Mouse (Mus musculus): ENCODE data around the gene Arhgap17.

DNA sequence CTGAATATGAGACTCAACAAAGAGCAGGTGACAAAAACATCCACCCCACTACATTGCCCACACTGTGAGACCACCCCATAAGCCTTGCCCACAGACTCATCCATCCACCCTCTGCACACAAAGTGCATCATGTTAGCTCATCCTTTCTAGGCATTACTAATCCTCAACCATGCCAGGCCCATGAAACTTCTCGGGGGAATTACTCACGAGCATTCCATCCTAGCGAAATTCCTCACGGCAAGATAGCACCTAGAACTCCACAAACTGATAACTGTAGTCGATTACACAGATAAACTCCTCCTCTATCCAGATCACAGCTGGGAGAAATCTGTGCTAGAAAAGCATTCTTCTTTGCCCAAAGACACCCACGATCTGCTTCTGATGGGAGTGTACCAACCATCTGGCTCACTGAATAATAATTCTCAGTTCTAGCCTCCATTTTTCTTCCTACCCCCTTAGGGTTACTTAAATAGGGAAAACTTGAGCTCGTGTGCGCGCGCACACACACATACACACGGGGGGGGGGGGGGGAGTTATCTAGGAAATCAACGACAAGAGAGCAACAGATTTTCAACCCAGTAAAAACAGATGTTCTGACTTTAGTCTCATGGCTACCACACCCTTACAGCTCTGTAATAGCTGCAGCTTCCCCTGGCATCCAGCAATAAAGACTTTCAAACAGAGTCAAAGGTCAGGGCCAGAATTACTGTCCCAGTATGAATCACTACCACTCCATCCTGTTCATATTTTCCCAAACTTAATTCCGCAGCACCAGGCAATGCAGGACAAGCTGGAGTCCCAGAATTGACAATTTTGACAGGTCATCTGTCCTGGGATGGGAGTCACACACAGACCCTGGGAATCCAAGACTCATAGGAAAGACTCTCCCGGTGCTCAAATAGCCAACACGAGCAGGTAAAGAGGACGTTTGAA lies 2.2 kb downstream of the Arhgap17 start:
- TF ChIP-seq CTCF (IDR thresholded peaks at IDR 0.05; ENCODE audit: insufficient read depth, low read length): no peak
- no peak for TF ChIP-seq POLR2A (IDR thresholded peaks at IDR 0.05; ENCODE audit: borderline replicate concordance, extremely low read depth, low read depth, low read length)

All from lung, adult 2 months (tissue).